Mouse (Mus musculus) midbrain, embryonic 16.5 days (tissue): ENCODE results near the gene Nup133. TPM values are rescaled to one million over a fixed set of nuclear protein-coding genes. Genes with fewer than 3 reads are reported as not detected.
A peak's percentile ranks its signal among the peaks of the same experiment; 100 is the strongest.
"Not testable (repeated sequence)": the region's sequence is repeated elsewhere in the genome, so short reads cannot be mapped to it uniquely, and the experiment has no call there.

Experiments
- ATAC-seq: fragments of 200-750 bp; cut with Nextera tagmentation; 2 replicates; pipeline ENCODE4 v1.8.0; 2017; ENCODE audit warnings: moderate TSS enrichment
- H3K27ac ChIP-seq: fragments of 300-500 bp; sonication (generic); 2 replicates; pipeline ENCODE4 v1.5.1; 2014; ENCODE audit warnings: mild to moderate bottlenecking, low read length, mixed read lengths
- H3K27me3 ChIP-seq: fragments of 300-500 bp; sonication (generic); 2 replicates; pipeline ENCODE4 v1.6.1; 2014; ENCODE audit warnings: low read depth, low read length, mixed read lengths; ENCODE audit not compliant: control insufficient read depth, insufficient read depth
- H3K36me3 ChIP-seq: fragments of 300-500 bp; sonication (generic); 2 replicates; pipeline ENCODE4 v1.6.1; 2014; ENCODE audit warnings: mild to moderate bottlenecking, low read length, moderate library complexity, mixed read lengths; ENCODE audit not compliant: control insufficient read depth, insufficient read depth
- H3K4me1 ChIP-seq: fragments of 300-500 bp; sonication (generic); 2 replicates; pipeline ENCODE4 v1.6.1; 2014; ENCODE audit warnings: mild to moderate bottlenecking, low read length, mixed read lengths; ENCODE audit not compliant: control insufficient read depth, insufficient read depth
- H3K4me2 ChIP-seq: fragments of 300-500 bp; sonication (generic); 2 replicates; pipeline ENCODE4 v1.6.1; 2014; ENCODE audit warnings: mild to moderate bottlenecking, low read length, mixed read lengths
- H3K4me3 ChIP-seq: fragments of 300-500 bp; sonication (generic); 2 replicates; pipeline ENCODE4 v1.5.1; 2014; ENCODE audit warnings: low read depth, mild to moderate bottlenecking, low read length, moderate library complexity, mixed read lengths
- H3K9ac ChIP-seq: fragments of 300-500 bp; sonication (generic); 2 replicates; pipeline ENCODE4 v1.6.1; 2014; ENCODE audit warnings: low read depth, low read length, mixed read lengths
- H3K9me3 ChIP-seq: fragments of 300-500 bp; sonication (generic); replicated peaks from 2 replicates; pipeline ENCODE4 v1.6.1; 2014; ENCODE audit warnings: mild to moderate bottlenecking, low read length, mixed read lengths; ENCODE audit not compliant: control insufficient read depth, poor library complexity, severe bottlenecking
- WGBS: fragments of 180-500 bp; shearing (Covaris S2); extraction: QIAGEN DNeasy Blood & Tissue Kit; methylation state at CpG from one replicate; pipeline ENCODE4 v1.1.7; 2014; 5-methylcytosine and 5-hydroxymethylcytosine counted together
- polyA plus RNA-seq: library from polyadenylated mRNA; unstranded; fragments of >200 nt; fragmentation: Nextera tagmentation; extraction: Ambion mirVana; gene quantifications from 2 replicates; pipeline ENCODE4 v1.2.1, GENCODE M21; 2015

Gene Nup133
- polyA plus RNA-seq, 1 experiment from 2014 or later, result 21.8 TPM

DNA sequence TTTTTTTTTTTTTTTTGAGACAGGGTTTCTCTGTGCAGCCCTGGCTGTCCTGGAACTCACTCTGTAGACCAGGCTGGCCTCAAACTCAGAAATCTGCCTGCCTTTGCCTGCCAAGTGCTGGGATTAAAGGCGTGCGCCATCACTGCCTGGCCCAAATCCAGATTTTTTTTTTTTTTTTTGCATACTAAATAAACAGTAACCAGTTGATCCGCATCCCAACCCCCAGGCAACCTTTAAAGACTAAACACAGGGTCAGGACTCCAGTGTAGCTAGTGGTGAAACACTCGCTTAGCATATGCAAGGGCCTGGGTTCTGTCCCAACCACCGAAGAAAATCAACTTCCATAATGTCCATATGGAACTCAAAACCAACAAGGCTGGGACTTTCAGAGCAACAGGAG is 11.5 kb upstream of the Nup133 start:
- ATAC-seq, H3K4me2 ChIP-seq, H3K4me3 ChIP-seq, H3K9me3 ChIP-seq, H3K27ac ChIP-seq, H3K9ac ChIP-seq, H3K4me1 ChIP-seq, H3K27me3 ChIP-seq: not testable (repeated sequence)
- H3K36me3 ChIP-seq, result peaks cover 40% of the 10 kb centered on the region
- whole genome bisulfite sequencing, result 73% methylated on average over 5 of the region's 5 CpGs

DNA sequence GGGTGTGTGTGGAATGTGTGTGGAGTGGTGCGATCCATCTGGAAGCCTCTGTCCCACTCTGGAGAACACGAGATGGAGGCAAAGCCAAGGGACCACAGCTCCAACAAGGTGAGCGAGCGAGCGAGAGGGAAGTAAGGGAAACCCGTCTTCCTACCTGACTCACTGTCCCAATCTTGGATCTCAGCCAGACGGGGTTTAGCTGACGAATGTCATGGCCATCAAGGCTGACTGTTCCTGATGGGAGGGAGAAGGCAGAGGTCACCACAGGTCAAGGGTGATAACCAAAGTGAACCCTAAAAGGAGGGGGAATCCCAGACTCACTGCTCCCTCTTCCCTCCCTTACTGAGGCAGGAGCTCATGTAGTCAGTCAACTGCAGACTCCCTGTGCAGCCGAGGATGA is 11.0 kb upstream of the Nup133 start:
- H3K4me3 ChIP-seq, result no peak overlapping the region
- H3K9me3 ChIP-seq, result no peaks in the 10 kb centered on the region
- 87% methylated on average over 9 of the region's 9 CpGs for WGBS
- H3K9ac ChIP-seq, result no peak overlapping the region
- H3K4me2 ChIP-seq, result no peak overlapping the region
- no peak for ATAC-seq
- no peaks in the 10 kb centered on the region for H3K27me3 ChIP-seq
- peaks cover 40% of the 10 kb centered on the region for H3K36me3 ChIP-seq
- no peak overlapping the region for H3K27ac ChIP-seq
- no peaks in the 10 kb centered on the region for H3K4me1 ChIP-seq

DNA sequence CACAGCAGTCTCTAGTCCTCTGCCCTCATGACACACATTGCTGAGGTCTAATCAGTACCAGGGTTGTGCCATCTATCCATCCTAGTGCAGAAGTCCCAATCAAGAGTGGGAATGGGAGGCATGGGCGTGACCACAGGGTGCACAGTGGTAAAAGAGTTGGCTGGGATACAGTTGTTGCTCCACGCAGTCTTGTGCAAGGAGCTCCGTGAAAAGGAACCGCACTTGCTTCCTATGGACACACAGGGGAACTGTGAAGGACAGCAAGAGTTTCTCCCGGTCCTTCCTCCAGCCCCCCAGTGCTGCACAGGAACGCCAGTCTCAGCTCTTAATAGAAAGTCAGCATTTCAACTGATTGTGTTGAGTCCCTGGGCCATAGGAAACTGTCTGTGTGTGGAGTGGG is 10.4 kb upstream of the Nup133 start:
- Histone ChIP-seq H3K27me3 (no peaks in the 10 kb centered on the region), H3K4me2 (no peak overlapping the region), H3K9ac (no peak overlapping the region), H3K4me3 (no peak overlapping the region), H3K4me1 (no peaks in the 10 kb centered on the region), H3K27ac (no peak overlapping the region), H3K9me3 (no peaks in the 10 kb centered on the region), H3K36me3 (peaks cover 37% of the 10 kb centered on the region)
- no peak for ATAC-seq
- WGBS, result 93% methylated on average over 6 of the region's 6 CpGs

DNA sequence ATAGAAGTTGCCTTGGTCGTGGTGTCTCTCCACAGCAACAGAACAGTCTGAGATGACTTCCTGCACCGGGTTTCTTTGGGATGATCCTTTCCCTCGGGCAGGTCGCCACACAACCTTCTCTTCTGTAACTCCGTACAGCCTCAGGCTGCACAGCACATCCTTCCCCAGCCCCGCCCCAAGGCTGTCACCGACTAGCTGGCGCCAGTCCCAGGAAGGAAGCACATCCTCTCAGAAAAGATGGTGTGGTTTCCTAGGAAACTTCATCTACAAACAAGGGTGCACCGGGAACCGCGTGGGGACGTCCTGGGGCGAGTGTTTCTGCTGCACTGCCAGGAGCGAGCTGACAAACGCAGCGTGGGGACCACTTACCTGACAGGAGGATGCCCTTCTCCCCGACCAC is 9.1 kb upstream of the Nup133 start:
- H3K36me3 ChIP-seq, result peaks cover 33% of the 10 kb centered on the region
- no peaks in the 10 kb centered on the region for H3K9me3 ChIP-seq
- H3K27ac ChIP-seq, result no peak overlapping the region

DNA sequence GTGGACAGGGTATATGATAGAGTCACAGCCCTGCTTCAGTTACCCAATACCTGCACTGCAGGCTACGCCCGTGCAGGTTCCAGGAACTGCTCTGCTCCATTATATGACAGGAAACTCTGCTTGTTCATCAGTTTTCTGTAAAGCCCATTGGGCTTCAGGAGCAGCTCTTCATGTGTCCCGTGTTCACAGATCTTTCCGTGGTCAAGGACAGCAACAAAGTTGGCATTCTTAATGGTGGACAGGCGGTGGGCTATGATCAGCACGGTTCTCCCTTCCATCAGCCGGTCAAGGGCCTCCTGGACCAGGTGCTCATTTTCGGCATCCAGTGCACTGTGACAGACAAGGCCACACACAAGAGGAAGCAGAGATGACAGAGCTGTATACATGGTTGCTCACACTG is 5.2 kb upstream of the Nup133 start:
- Histone ChIP-seq H3K4me2 (no peak overlapping the region), H3K9me3 (no peaks in the 10 kb centered on the region), H3K27me3 (no peaks in the 10 kb centered on the region), H3K4me1 (peaks cover 8% of the 10 kb centered on the region), H3K9ac (no peak overlapping the region), H3K4me3 (no peak overlapping the region), H3K27ac (no peak overlapping the region), H3K36me3 (peaks cover 21% of the 10 kb centered on the region)
- ATAC-seq, result no peak
- 91% methylated on average over 8 of the region's 8 CpGs for WGBS

More for the DNA sequence above, 9.1 kb upstream of the Nup133 start:
- Histone ChIP-seq H3K4me2 (no peak overlapping the region), H3K4me3 (no peak overlapping the region), H3K9ac (no peak overlapping the region), H3K4me1 (no peaks in the 10 kb centered on the region), H3K27me3 (no peaks in the 10 kb centered on the region)
- 81% methylated on average over 17 of the region's 17 CpGs for WGBS
- ATAC-seq, result no peak

DNA sequence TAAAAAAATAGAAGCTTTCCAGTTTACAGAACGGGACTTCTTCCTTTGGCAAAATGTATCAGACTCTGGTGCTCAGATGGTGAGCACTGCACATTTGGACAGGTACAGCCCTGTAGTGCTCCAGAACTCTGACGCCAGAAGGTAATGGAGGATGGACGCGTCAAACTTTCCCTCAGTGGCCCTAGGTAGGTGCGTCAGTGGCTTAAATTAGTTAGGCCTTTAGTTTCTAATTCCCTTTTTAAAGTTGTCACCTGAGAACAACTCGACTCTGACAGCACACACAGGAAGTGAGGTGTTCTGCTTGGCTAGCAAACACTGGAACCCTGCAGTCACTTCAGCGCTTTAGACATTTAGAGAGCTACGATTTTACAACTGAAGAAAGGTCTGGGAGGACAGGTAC is 4.6 kb upstream of the Nup133 start:
- H3K27ac ChIP-seq, result no peak overlapping the region
- WGBS, result 90% methylated on average over 8 of the region's 8 CpGs
- no peak for ATAC-seq
- H3K4me3 ChIP-seq, result no peak overlapping the region
- no peak overlapping the region for H3K4me2 ChIP-seq
- peaks cover 8% of the 10 kb centered on the region for H3K4me1 ChIP-seq
- no peak overlapping the region for H3K9ac ChIP-seq
- no peaks in the 10 kb centered on the region for H3K9me3 ChIP-seq
- no peaks in the 10 kb centered on the region for H3K27me3 ChIP-seq
- peaks cover 18% of the 10 kb centered on the region for H3K36me3 ChIP-seq

DNA sequence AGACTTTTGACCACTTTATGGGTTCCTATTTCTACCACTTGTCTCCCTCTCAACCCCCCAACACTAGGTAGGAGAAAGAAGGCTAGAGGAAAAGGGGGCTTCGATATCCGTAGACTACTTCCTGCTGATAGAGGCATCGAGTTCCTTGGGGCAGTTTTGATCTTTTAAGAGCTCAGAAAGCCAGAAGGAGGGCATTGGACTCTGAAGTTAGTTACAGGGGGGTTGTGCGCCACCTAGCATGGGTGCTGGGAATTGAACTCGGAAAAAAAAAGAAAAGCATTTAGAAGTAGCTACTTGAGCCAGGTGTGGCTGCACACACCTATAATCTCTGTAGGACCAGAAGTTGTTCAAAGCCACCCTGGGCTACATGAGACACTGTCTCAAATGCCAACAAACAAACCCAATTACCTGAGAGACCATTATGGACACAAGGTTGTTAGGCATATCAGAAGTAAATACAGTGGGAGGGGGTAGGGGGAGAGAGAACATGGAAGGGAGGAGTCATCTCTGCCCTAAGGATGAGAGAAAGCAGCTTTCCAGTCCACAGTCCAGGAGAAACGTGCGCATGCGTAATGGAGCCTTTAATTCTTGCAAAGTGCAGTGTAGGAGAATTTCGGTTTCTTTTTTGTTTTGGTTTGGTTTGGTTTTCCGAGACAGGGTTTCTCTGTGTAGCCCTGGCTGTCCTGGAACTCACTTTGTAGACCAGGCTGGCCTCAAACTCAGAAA is 1.2 kb upstream of the Nup133 start:
- peak; percentile 23; the same call in 1 of the 2 replicates for ATAC-seq
- 32% methylated on average over 10 of the region's 10 CpGs for WGBS
- Histone ChIP-seq H3K9me3 (no peaks in the 10 kb centered on the region), H3K4me1 (peaks cover 14% of the 10 kb centered on the region), H3K27me3 (no peaks in the 10 kb centered on the region), H3K4me3 (peak overlapping the region; percentile 74), H3K9ac (peak overlapping the region; percentile 83; the same call in 1 of the 2 replicates), H3K4me2 (peak overlapping the region; percentile 88), H3K27ac (no peak overlapping the region), H3K36me3 (peaks cover 4% of the 10 kb centered on the region)

DNA sequence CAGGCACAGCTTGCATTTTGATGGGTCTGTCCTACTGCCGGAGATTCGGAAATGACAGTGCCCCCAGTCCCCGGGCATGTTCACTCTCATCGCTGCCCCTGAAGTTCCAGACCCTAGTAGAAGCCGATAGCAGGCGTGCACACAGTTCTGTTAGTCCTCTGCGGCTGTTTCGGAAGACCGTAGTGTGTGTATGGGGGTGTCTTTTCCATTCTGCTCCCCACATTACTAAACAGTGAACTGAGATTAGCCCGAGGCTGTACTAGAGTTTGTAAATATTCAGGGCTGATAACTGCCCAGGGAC is 571 bp upstream of the Nup133 start:
- Histone ChIP-seq H3K9me3 (no peaks in the 10 kb centered on the region), H3K4me3 (peak overlapping the region; percentile 74), H3K27ac (peak overlapping the region; percentile 88), H3K4me2 (peak overlapping the region; percentile 88), H3K27me3 (no peaks in the 10 kb centered on the region), H3K9ac (peak overlapping the region; percentile 83), H3K4me1 (peaks cover 14% of the 10 kb centered on the region), H3K36me3 (peaks cover 6% of the 10 kb centered on the region)
- WGBS, result 2% methylated on average over 10 of the region's 10 CpGs
- ATAC-seq, result no peak; the same call in 1 of the 2 replicates

DNA sequence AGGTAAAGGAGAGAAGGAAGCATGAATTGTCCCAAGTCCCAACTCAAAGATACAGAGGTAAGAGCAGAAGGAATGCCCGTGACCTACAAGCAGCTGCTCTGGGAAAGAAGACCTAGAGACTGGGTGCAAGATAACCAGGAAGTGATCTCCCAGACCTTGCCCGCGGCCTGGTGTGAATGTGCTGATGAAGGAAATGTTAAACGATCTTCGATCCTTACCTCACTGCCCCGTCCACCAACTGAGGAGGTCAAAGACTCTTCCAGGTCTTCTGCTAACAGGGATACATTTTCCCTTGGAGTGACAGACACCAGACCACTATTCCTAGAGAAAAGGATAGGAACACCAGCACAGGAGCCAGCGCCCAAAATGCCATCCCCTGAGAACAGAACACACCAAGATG is 20.0 kb downstream of the Nup133 start:
- Histone ChIP-seq H3K4me2 (no peak overlapping the region), H3K4me3 (no peak overlapping the region), H3K9ac (no peak overlapping the region), H3K27ac (no peak overlapping the region), H3K9me3 (no peaks in the 10 kb centered on the region), H3K36me3 (peaks cover 7% of the 10 kb centered on the region), H3K4me1 (no peaks in the 10 kb centered on the region), H3K27me3 (no peaks in the 10 kb centered on the region)
- ATAC-seq, result no peak
- 95% methylated on average over 7 of the region's 7 CpGs for WGBS
